Mouse (Mus musculus) adrenal gland (tissue): ENCODE data around the gene Olfr429.
"Not testable (repeated sequence)": the region's sequence is repeated elsewhere in the genome, so short reads cannot be mapped to it uniquely, and the experiment has no call there.

ENCODE experiments used
- intact Hi-C: fragments of 180-260 bp; cut with DNase I; formaldehyde crosslinking; loops from one replicate; pipeline ENCODE4 v1.15.1; 2025
- long read RNA-seq, 2 experiments: library from polyadenylated mRNA; unstranded; transcript quantifications; one replicate each; pipeline ENCODE4 v2.0.0; 2020; ENCODE audit warnings: borderline replicate concordance in 1 of 2; ENCODE audit not compliant: insufficient replicate concordance in 1 of 2

Olfr429 gene
- long read RNA-seq, experiment 1, result 0 reads
- long read RNA-seq, experiment 2, result 0 reads

- intact Hi-C loops, result no loop called here
Measured at GRCm38 (mm10) chr1:174084031-174084430, at the start of gene Olfr429. Gene Olfr429 (plus strand): TSS chr1:174084331.

GRCm38 (mm10) chr1:174035841-174036240, 48.3 kb upstream of the Olfr429 start:
- intact Hi-C loops, result no loop called here

GRCm38 (mm10) chr1:174038480-174038879, 45.7 kb upstream of the Olfr429 start:
- intact Hi-C loops, result no loop called here

- intact Hi-C loops, result no loop called here
Measured at GRCm38 (mm10) chr1:174040523-174041177, 43.5 kb upstream of the Olfr429 start, which contains the start of gene Olfr433. Gene Olfr433 (plus strand): TSS chr1:174040705.

- intact Hi-C loops, result not testable (repeated sequence)
Measured at GRCm38 (mm10) chr1:174042091-174042884, 41.8 kb upstream of the Olfr429 start.

- intact Hi-C loops, result no loop called here
Measured at GRCm38 (mm10) chr1:174044431-174044830, 39.7 kb upstream of the Olfr429 start.

GRCm38 (mm10) chr1:174048227-174048626, 35.9 kb upstream of the Olfr429 start:
- intact Hi-C loops, result not testable (repeated sequence)

- intact Hi-C loops, result no loop called here
Measured at GRCm38 (mm10) chr1:174048893-174049292, 35.2 kb upstream of the Olfr429 start, which contains the start of gene Olfr432. Gene Olfr432 (plus strand): TSS chr1:174049205.

- intact Hi-C loops, result not testable (repeated sequence)
Measured at GRCm38 (mm10) chr1:174049357-174049756, 34.8 kb upstream of the Olfr429 start.

GRCm38 (mm10) chr1:174050532-174050931, 33.6 kb upstream of the Olfr429 start:
- intact Hi-C loops, result no loop called here

GRCm38 (mm10) chr1:174051515-174051914, 32.6 kb upstream of the Olfr429 start:
- intact Hi-C loops, result no loop called here

- intact Hi-C loops, result no loop called here
Measured at GRCm38 (mm10) chr1:174051931-174052536, 32.1 kb upstream of the Olfr429 start.

- intact Hi-C loops, result no loop called here
Measured at GRCm38 (mm10) chr1:174052981-174053380, 31.1 kb upstream of the Olfr429 start.

GRCm38 (mm10) chr1:174055248-174055647, 28.9 kb upstream of the Olfr429 start:
- intact Hi-C loops, result no loop called here

- intact Hi-C loops, result no loop called here
Measured at GRCm38 (mm10) chr1:174066305-174066704, 17.8 kb upstream of the Olfr429 start, which contains the start of gene Olfr430. Gene Olfr430 (plus strand): TSS chr1:174066605.

GRCm38 (mm10) chr1:174096591-174096990, 12.5 kb downstream of the Olfr429 start, which contains the start of gene Olfr427:
Gene Olfr427 (plus strand): TSS chr1:174096891.
- intact Hi-C loops, result no loop called here

GRCm38 (mm10) chr1:174103735-174104134, 19.6 kb downstream of the Olfr429 start:
- intact Hi-C loops, result loop anchor here (5.0 kb wide), 1 partner anchor 646 kb away; no protein-coding TSS in a partner anchor

- intact Hi-C loops, result no loop called here
Measured at GRCm38 (mm10) chr1:174121062-174121461, 36.9 kb downstream of the Olfr429 start, which contains the start of gene Olfr231. Gene Olfr231 (minus strand): TSS chr1:174121162.

GRCm38 (mm10) chr1:174131217-174131616, 47.1 kb downstream of the Olfr429 start, which contains the start of gene Olfr424:
Gene Olfr424 (plus strand): TSS chr1:174131517.
- intact Hi-C loops, result no loop called here

- intact Hi-C loops, result no loop called here
Measured at GRCm38 (mm10) chr1:174131999-174132398, 47.9 kb downstream of the Olfr429 start.
